Mouse (Mus musculus): ENCODE results near the gene Mtmr12. TPM values are rescaled to one million over a fixed set of nuclear protein-coding genes. Genes with fewer than 3 reads are reported as not detected.

Gene Mtmr12
- total RNA-seq, 2 experiments from 2014 or later, result 17.4 to 18.8 TPM

- DNase-seq (ENCODE audit: low spot score in 2 of 2), result no peak
Measured at GRCm38 (mm10) chr15:12318451-12318850, 113.6 kb downstream of the Mtmr12 start.

DNA sequence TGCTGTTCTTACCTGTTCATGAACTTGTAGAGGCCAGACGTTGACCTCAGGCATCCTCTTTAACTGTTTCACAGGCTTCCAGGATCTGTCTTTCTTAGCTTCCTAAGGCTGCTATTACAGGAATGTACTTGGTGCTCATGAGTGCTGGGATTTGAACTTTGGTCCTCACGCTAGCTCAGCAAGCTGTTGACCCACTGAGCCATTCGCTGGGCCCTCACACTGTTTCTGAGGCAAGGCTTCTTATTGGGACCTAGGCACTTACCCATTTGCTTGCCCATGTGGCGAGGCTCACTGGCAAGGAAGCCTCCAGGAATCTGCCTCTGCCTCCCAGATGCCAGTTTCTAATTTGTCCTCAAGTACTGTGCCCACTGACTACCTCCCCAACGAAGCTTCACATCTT, 115.1 kb downstream of the Mtmr12 start:
- no peak for DNase-seq (ENCODE audit: low spot score in 2 of 2)

DNA sequence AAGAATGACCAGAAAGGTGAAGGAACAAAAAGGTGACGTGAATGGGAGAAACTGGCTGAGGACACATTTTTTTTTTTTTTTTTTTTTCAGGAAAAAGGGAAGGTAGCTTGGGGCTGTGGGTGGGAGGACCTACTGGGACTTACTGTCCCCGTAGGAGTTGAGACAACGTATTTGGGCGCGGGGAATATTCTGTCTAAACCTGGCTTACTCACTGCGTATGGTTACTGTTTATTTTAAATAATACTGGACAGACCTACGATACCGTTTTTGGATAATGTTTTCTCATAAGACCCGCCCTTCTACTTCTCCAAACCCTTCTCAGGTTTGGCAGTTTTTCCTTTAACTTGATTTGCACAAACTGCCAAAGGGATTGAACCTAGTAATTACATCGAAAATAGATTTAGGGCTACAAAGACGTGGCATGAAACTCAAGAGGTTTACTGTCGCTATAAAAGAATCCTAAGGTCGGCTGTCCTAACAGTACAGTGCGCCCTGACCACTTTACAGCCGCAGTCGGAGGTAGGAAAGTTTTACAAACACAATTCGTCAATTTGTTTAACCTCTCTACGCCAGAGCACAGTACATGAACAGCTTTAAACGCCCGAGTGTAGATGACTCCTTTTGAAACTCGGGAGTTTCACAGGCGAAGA, 115.7 kb downstream of the Mtmr12 start:
- no peak for DNase-seq (ENCODE audit: low spot score in 2 of 2)

- peak; percentile 90 to 96 for DNase-seq (ENCODE audit: low spot score in 2 of 2)
Measured at GRCm38 (mm10) chr15:12321091-12321787, 116.4 kb downstream of the Mtmr12 start, which contains the start of gene Golph3. Golph3 (plus strand) TSS chr15:12321450.

DNA sequence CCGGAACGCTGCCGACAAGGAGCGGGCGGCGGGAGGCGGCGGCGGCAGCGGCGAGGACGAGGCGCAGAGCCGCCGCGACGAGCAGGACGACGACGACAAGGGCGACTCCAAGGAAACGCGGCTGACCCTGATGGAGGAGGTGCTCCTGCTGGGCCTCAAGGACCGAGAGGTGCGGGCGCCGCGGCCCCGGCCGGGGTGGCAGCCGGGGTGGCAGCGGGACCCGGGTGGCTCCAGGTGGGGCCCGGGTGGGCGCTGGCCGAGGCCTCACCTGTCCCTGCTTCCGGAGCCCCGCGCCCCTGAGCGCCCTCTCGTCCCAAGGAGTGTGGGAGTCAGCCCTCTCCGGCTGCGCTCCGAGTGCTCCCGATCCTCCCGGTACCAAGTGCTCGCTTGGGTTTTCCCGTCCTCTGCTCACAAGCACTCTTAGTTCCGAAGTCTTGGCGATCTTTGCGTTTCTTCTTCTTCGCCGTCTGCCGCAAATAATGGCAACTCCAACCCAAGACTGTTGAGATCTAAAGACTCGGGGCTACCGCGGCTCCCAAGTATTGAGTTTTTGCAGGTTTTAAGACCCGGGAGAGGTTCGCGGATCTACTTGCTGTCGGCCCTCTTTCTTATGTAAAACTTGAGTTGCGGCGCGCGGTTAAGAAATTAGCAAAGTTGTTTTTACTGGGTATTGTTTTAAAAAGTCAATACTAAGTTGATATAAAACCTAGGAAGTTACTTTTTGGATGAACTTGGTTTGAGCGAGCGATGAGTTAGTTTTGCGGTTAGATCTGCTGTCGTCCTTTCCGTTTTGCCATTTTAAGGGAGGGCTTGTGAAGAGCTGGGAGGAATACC, 117.2 kb downstream of the Mtmr12 start, which contains the start of gene 1810049J17Rik:
TSS of gene 1810049J17Rik (minus strand) at position 112 of the 834 bp plus-strand sequence.
- peak; percentile 46 to 60 for DNase-seq (ENCODE audit: low spot score in 2 of 2)

DNA sequence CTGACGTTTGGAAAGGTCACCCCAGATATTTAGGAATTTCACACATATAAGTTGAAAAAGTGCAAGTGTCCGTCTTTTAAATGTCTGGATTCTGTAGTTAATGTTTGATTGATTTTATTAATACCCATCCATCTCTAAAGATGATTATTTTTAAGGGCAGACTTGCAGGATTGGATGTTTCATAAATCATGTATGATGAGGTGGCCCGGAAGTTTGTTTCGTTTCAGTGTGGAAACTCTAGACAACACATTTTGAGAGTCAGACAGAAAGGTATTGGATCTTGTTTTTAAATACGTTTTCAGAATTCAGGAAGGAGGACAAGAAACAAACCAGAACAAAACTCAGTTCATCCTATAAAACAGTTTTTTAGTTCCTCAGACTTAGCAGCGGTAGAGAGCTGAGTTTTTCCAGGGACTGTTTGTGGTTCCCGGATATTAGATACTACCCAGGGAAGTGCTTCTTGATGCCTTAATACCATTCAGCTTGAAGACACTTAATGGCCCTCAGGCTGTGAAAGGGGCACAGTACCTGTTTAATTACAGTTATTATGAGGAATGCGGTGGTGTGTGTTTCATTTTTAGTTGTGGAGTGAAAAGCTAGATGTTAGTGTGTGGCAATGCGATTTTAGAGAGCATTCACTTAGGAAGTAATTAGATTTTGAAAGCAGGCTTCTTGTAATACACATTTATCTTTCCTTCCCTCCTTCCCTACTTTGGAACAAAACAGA, 118.0 kb downstream of the Mtmr12 start:
- no peak for DNase-seq (ENCODE audit: low spot score in 2 of 2)

Small RNAs within 50 kb of the gene (microRNA-seq; reads per million reads assigned to microRNA genes)
- gene Mir1898, result 0 reads per million in 2 experiments

Other genes starting within 250 kb of the Mtmr12 start
- 100 to 1,000 TPM; 338 to 348 TPM for gene Sub1, start 208.0 kb upstream of the Mtmr12 start, total RNA-seq (2021)
- 100 to 1,000 TPM; 278 to 285 TPM for gene Zfr, start 87.2 kb upstream of the Mtmr12 start, total RNA-seq (2021)
- gene Golph3, start 116.4 kb downstream of the Mtmr12 start, total RNA-seq (2021), result 10 to 100 TPM; 89.5 to 92.4 TPM
- 1 to 10 TPM in 1 of 2 experiments, under 1 TPM in 1; 0.91 to 1.7 TPM for gene 1810049J17Rik, start 116.9 kb downstream of the Mtmr12 start, total RNA-seq (2021)

All from layer of hippocampus, postnatal 10 days (tissue).